Mouse (Mus musculus): ENCODE results near the gene Gps1.
"Not testable (repeated sequence)": the region's sequence is repeated elsewhere in the genome, so short reads cannot be mapped to it uniquely, and the experiment has no call there.

DNA sequence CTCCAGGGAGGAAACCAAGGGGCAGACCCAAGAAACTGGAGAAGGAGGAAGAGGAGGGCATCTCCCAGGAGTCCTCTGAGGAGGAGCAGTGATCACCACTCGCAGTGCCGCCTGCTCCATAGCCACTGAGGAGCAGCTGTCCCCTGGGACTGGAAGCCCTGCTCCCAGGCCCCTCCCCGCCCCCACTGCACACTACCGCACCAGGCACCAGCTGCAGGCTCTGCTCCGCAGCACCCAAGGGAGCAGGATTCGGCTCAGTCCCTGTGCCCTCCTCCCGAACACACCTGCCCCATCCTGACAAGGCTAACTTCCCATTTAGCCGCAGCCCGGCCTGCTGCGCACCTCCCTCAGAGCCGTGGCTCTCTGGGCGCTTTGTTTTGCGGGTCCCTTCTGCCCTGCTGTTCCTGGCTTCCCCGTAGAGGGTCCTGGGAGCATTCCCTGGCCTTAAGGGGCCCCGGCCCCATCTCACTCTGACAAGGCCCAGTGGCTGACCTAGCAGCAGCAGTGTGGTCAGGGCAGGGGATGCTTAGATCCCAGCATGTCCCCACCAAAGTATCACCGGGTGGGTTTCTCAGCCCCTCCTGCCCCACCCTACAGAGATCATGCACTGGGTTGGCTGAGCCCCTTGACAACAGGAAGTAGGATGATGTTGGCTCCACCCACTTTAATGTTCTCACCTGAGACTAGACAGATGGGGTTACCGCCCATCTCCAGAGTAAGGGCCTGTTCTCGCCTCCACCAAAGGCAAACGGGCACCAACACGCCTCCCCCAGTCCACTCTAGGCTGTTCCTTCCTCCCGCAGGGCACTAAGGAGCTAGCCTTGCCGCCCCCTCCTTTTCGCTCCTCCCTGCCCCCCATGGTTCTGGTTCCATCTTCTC, 20.7 kb upstream of the Gps1 start:
- not testable (repeated sequence) for TF ChIP-seq CTCF (IDR thresholded peaks at IDR 0.05 in 2 of 3, conservative IDR thresholded peaks at IDR 0.05 in 1 of 3; ENCODE audit: control insufficient read depth in 1 of 3, insufficient read depth in 1 of 3, low read depth in 2 of 3, low read length in 3 of 3, poor library complexity in 1 of 3, severe bottlenecking in 1 of 3); ZC3H11A (IDR thresholded peaks at IDR 0.05; ENCODE audit: low read depth, low read length); GABPA (IDR thresholded peaks at IDR 0.05; ENCODE audit: low read depth, low read length)
